Mouse (Mus musculus) bone marrow, adult 2 months (tissue): ENCODE data around the gene Hps6. TPM values are rescaled to one million over a fixed set of nuclear protein-coding genes. Genes with fewer than 3 reads are reported as not detected.
A peak's percentile ranks its signal among the peaks of the same experiment; 100 is the strongest.

Experiments used
- H3K27ac ChIP-seq: fragments of 200-500 bp; 2 replicates; pipeline ENCODE4 v1.5.1; 2012; ENCODE audit warnings: low read depth, mild to moderate bottlenecking, control low read depth, inconsistent platforms, low read length; ENCODE audit not compliant: control insufficient read depth, poor library complexity, insufficient read depth
- H3K4me1 ChIP-seq: fragments of 200-500 bp; 2 replicates; pipeline ENCODE4 v1.6.1; 2011; ENCODE audit warnings: low read length; ENCODE audit not compliant: control insufficient read depth, insufficient read depth
- H3K4me3 ChIP-seq: fragments of 200-500 bp; replicated peaks from 2 replicates; pipeline ENCODE3; 2011; ENCODE audit warnings: mild to moderate bottlenecking, low read depth, low read length, control low read depth; ENCODE audit not compliant: control insufficient read depth
- CTCF ChIP-seq: fragments of 200-500 bp; IDR thresholded peaks from 2 replicates; pipeline ENCODE4 v1.5.1; 2011; ENCODE audit warnings: low read length, control low read depth; ENCODE audit not compliant: control insufficient read depth, insufficient read depth
- POLR2A ChIP-seq: fragments of 200-500 bp; IDR thresholded peaks from 2 replicates; pipeline ENCODE4 v1.6.1; 2011; ENCODE audit warnings: low read depth, mild to moderate bottlenecking, control low read depth, low read length, borderline replicate concordance; ENCODE audit not compliant: control insufficient read depth
- WGBS: fragments of 180-500 bp; shearing (Covaris S2); methylation state at CpG from one replicate; pipeline ENCODE4 v1.1.7; 2018; 5-methylcytosine and 5-hydroxymethylcytosine counted together
- polyA plus RNA-seq: library from polyadenylated mRNA; stranded (reverse); fragments of >200 nt; gene quantifications from 2 replicates; pipeline ENCODE4 v1.2.4, GENCODE M21; 2011; ENCODE audit warnings: low replicate concordance; ENCODE audit not compliant: missing spikeins, insufficient read depth, insufficient read length

Hps6 gene
- polyA plus RNA-seq, 1 experiment = 1.9 TPM

GRCm38 (mm10) chr19:46039478-46039877 is 36.2 kb downstream of the Hps6 start:
- 3% methylated on average over 30 of the region's 30 CpGs for WGBS
- H3K27ac ChIP-seq = peak overlapping the region; percentile 96

DNA sequence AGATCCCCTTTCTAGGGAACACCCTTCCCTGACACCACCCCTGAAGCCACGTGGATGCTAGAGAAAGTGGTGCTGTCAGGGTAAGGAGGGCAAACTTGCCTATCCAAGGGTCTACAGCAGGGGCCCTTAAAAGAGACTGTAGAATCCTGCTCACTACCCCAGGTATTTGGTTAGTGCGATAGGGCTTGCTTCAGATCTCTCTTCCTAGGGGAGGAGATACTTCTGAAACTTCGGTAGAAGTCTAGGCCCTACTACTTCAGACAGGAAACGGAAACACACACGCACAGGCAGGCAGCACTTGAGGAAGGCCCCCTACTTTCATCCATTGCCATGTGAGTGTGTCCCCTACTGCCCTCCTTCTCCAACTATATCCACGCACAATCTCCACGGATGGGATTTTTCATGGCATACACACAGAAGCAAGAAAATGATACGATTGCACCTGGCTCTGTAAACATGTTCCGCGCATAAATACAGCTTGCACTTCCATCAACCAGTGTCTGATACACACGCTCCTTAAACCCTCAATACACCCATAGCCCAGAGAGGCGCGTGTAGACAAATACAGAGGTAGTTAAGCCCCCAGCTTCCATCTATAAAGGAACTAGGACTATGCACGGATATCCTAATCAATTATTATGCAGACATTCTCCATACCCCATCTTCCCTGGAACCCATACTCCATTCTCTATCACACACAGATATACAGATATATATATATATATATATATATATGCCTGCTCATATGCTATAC is 37.0 kb downstream of the Hps6 start:
- 16% methylated on average over 14 of the region's 14 CpGs for whole genome bisulfite sequencing
- H3K4me3 ChIP-seq = peak overlapping the region; percentile 37
- H3K4me1 ChIP-seq = peaks cover 12% of the 10 kb centered on the region
- TF ChIP-seq CTCF (no peak), POLR2A (no peak)
- peak overlapping the region; percentile 96 for H3K27ac ChIP-seq

More at GRCm38 (mm10) chr19:46039478-46039877, 36.2 kb downstream of the Hps6 start:
- Histone ChIP-seq H3K4me3 (peak overlapping the region; percentile 80), H3K4me1 (peaks cover 12% of the 10 kb centered on the region)
- no peak for TF ChIP-seq CTCF
- TF ChIP-seq POLR2A = peak; percentile 90

- peaks cover 12% of the 10 kb centered on the region for H3K4me1 ChIP-seq
- no peak overlapping the region for H3K4me3 ChIP-seq
- WGBS = 12% methylated on average over 7 of the region's 7 CpGs
- TF ChIP-seq POLR2A (no peak), CTCF (no peak)
- peak overlapping the region; percentile 61 for H3K27ac ChIP-seq
These were observed 38.1 kb downstream of the Hps6 start for GRCm38 (mm10) chr19:46041299-46041932.

DNA sequence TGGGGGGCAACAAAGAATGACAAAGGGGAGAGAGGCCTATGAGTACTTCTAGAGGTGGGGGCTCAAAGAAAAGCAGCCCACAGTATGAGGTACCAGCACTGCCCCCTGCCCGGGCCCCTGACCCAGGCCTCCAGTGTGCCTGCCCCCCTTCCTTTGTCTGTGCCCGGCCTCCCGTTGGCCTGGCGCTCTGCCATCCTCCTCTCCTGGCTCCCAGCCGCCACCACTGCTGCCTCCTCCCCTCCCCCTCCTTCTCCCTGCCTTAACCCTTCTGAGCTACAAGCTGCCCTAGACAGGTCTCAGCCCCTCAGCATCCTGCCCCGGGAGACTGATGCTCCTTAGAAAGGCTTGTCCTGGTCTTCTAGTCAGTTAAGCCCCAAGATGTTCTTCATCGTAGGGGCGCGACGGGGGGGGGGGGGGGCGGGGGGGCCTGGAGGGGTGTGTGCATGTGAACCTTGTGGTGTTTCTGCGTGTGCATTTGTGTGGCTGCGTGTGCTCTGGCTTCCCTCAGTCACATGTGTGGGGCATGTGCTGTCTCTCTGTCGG is 38.7 kb downstream of the Hps6 start:
- TF ChIP-seq CTCF = no peak
- TF ChIP-seq POLR2A = no peak
- Histone ChIP-seq H3K4me3 (no peak overlapping the region), H3K4me1 (peaks cover 11% of the 10 kb centered on the region), H3K27ac (peak overlapping the region; percentile 46)
- WGBS = 3% methylated on average over 14 of the region's 14 CpGs

DNA sequence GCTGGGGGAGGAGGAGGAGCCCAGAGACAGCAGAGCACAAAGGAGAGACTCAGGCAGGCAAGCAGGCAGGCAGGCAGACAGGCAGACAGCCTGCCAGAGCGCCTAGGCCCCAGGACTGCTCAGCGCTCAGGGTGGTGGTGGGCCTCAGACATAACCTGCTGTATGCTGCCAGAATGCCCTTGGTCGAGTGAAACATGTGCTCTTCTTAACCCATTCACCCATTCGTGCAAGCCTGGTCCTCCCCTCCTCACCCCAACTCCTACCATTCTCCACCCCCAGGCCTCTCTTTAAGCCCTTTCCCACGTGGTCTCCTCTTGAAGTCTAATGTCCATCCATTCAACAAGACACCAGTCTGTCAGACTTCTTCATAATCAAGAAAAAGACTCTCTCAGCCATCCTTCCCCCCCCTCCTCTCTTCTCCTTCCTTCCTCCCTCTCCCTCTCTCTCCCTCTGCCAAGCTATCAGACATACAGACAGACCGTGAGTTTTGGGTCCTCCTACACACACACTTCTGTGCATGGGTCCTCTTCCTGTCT is 39.2 kb downstream of the Hps6 start:
- no peak overlapping the region for H3K4me3 ChIP-seq
- TF ChIP-seq POLR2A (no peak; the same call in 1 of the 2 replicates), CTCF (no peak)
- 12% methylated on average over 6 of the region's 6 CpGs for WGBS
- H3K4me1 ChIP-seq = peaks cover 11% of the 10 kb centered on the region
- peak overlapping the region; percentile 46 for H3K27ac ChIP-seq

- peaks cover 11% of the 10 kb centered on the region for H3K4me1 ChIP-seq
- TF ChIP-seq POLR2A (no peak), CTCF (no peak)
- WGBS = 45% methylated on average over 7 of the region's 7 CpGs
- H3K4me3 ChIP-seq = no peak overlapping the region
- H3K27ac ChIP-seq = no peak overlapping the region
These were observed 40.1 kb downstream of the Hps6 start for GRCm38 (mm10) chr19:46043380-46043779.

GRCm38 (mm10) chr19:46044271-46044992 is 41.1 kb downstream of the Hps6 start, which contains the start of gene Pprc1:
Gene Pprc1, plus strand, starts transcription at chr19:46044886.
- TF ChIP-seq CTCF (no peak), POLR2A (no peak)
- Histone ChIP-seq H3K4me3 (peak within 1 kb of the TSS; percentile 97), H3K4me1 (peaks cover 9% of the 10 kb centered on the region), H3K27ac (peak within 1 kb of the TSS; percentile 79)
- under 1% methylated on average over 34 of the region's 34 CpGs for WGBS
